ENCODE assay signal across 8 mouse cellular contexts in genomic region chr17:53566919-53567345, GRCm38 (mm10). TPM values are rescaled to one million over a fixed set of nuclear protein-coding genes. Genes with fewer than 3 reads are reported as not detected.
DNase-seq lines count a peak whose midpoint lies in the region; ATAC-seq and TF ChIP-seq lines count a peak whose summit lies in the region.

No protein-coding gene starts in this region.

- ATAC-seq in intestine, embryonic 15.5 days = peak; percentile 76
- peak; percentile 64 for ATAC-seq in limb, embryonic 13.5 days (ENCODE audit: low FRiP score, low read depth)
- ATAC-seq in midbrain, embryonic 13.5 days = peak; percentile 68

- peak overlapping the region; percentile 86 for H3K4me2 ChIP-seq in intestine, embryonic 15.5 days (replicated peaks)
- H3K4me2 ChIP-seq in limb, embryonic 13.5 days (replicated peaks) = peak overlapping the region; percentile 98
- peak overlapping the region; percentile 93 for H3K4me2 ChIP-seq in midbrain, embryonic 13.5 days (replicated peaks)

- H3K9ac ChIP-seq in intestine, embryonic 15.5 days = peak overlapping the region; percentile 87
- H3K9ac ChIP-seq in limb, embryonic 13.5 days = peak overlapping the region; percentile 89
- peak overlapping the region; percentile 94 for H3K9ac ChIP-seq in midbrain, embryonic 13.5 days (replicated peaks)

- H3K4me3 ChIP-seq in intestine, embryonic 15.5 days (replicated peaks) = peak overlapping the region; percentile 84
- peak overlapping the region; percentile 85 for H3K4me3 ChIP-seq in limb, embryonic 13.5 days
- H3K4me3 ChIP-seq in midbrain, embryonic 13.5 days (replicated peaks) = peak overlapping the region; percentile 86
- H3K4me3 ChIP-seq in small intestine, adult 2 months (ENCODE audit: low read depth, low read length) = peak overlapping the region; percentile 99

- DNase-seq in left cerebral cortex, adult 18-20 months (ENCODE audit: low spot score in 2 of 2) = peak; percentile 29 to 51
- no peak for DNase-seq in left cerebral cortex, adult 11 months (ENCODE audit: low spot score)
- peak; percentile 75 for DNase-seq in embryo, embryonic 11 days
- DNase-seq in gastrocnemius, postnatal 25 days = peak; percentile 77

- H3K36me3 ChIP-seq in intestine, embryonic 15.5 days = no peaks in the 10 kb centered on the region
- H3K36me3 ChIP-seq in limb, embryonic 13.5 days = no peaks in the 10 kb centered on the region
- no peaks in the 10 kb centered on the region for H3K36me3 ChIP-seq in midbrain, embryonic 13.5 days
- H3K36me3 ChIP-seq in small intestine, adult 2 months (ENCODE audit: control insufficient read depth, insufficient read depth, low read length) = no peaks in the 10 kb centered on the region

- peak; percentile 24; the same call in 1 of the 2 replicates for TF ChIP-seq CTCF in small intestine, adult 2 months (IDR thresholded peaks at IDR 0.05; ENCODE audit: extremely low read depth, insufficient read length, insufficient replicate concordance, low read depth, low read length)

- TF ChIP-seq POLR2A in small intestine, adult 2 months (IDR thresholded peaks at IDR 0.05; ENCODE audit: low read depth, low read length) = peak; percentile 56

- no peaks in the 10 kb centered on the region for H3K27me3 ChIP-seq in intestine, embryonic 15.5 days (replicated peaks)
- H3K27me3 ChIP-seq in limb, embryonic 13.5 days = no peaks in the 10 kb centered on the region
- no peaks in the 10 kb centered on the region for H3K27me3 ChIP-seq in midbrain, embryonic 13.5 days
- no peaks in the 10 kb centered on the region for H3K27me3 ChIP-seq in small intestine, adult 2 months (ENCODE audit: control insufficient read depth, insufficient read depth, low read length)

- H3K9me3 ChIP-seq in intestine, embryonic 15.5 days = no peaks in the 10 kb centered on the region
- H3K9me3 ChIP-seq in limb, embryonic 13.5 days = no peaks in the 10 kb centered on the region
- H3K9me3 ChIP-seq in midbrain, embryonic 13.5 days = no peaks in the 10 kb centered on the region

- H3K27ac ChIP-seq in intestine, embryonic 15.5 days = peak overlapping the region; percentile 97
- peak overlapping the region; percentile 87 for H3K27ac ChIP-seq in limb, embryonic 13.5 days
- peak overlapping the region; percentile 97 for H3K27ac ChIP-seq in midbrain, embryonic 13.5 days
- peak overlapping the region; percentile 89 for H3K27ac ChIP-seq in small intestine, adult 2 months (ENCODE audit: insufficient read depth, low read depth, low read length)

- under 1% methylated on average over 38 of the region's 51 CpGs for WGBS in intestine, embryonic 15.5 days
- under 1% methylated on average over 39 of the region's 51 CpGs for WGBS in limb, embryonic 13.5 days
- 0% methylated on average over 27 of the region's 51 CpGs for WGBS in midbrain, embryonic 13.5 days
- WGBS in small intestine, adult 2 months = 1% methylated on average over 33 of the region's 51 CpGs

- peaks cover 13% of the 10 kb centered on the region for H3K4me1 ChIP-seq in intestine, embryonic 15.5 days (replicated peaks)
- H3K4me1 ChIP-seq in limb, embryonic 13.5 days = peaks cover 29% of the 10 kb centered on the region
- peaks cover 30% of the 10 kb centered on the region for H3K4me1 ChIP-seq in midbrain, embryonic 13.5 days (replicated peaks)
- H3K4me1 ChIP-seq in small intestine, adult 2 months (ENCODE audit: control insufficient read depth, insufficient read depth, insufficient read length, low read length) = peaks cover 12% of the 10 kb centered on the region

RNA-seq across cellular contexts. Expression of gene Kat2b, which starts 0.3 kb away (rescaled TPM):
- total RNA-seq in left cerebral cortex, adult 18-20 months (2021) = 10 to 100 TPM; 20.6 to 21.3 TPM
- 10 to 100 TPM; 53.0 to 66.7 TPM for total RNA-seq in gastrocnemius, postnatal 25 days (2021)
- 3.7 and 4.3 TPM in 2 replicates for polyA plus RNA-seq in intestine, embryonic 15.5 days (2015; fragmentation: Nextera tagmentation; extraction: Ambion mirVana)
- polyA plus RNA-seq in limb, embryonic 13.5 days (2015; fragmentation: Nextera tagmentation; extraction: Ambion mirVana) = 5.4 and 5.8 TPM in 2 replicates
- 5.0 and 7.6 TPM in 2 replicates for polyA plus RNA-seq in midbrain, embryonic 13.5 days (2015; fragmentation: Nextera tagmentation; extraction: Ambion mirVana)
- 4.4 and 8.5 TPM in 2 replicates for polyA plus RNA-seq in small intestine, adult 2 months (2012; rRNA removed)

RNA-seq across cellular contexts. Expression of gene Pp2d1, which starts 27.7 kb away (rescaled TPM):
- not detected for total RNA-seq in left cerebral cortex, adult 18-20 months (2021)
- not detected for total RNA-seq in gastrocnemius, postnatal 25 days (2021)
- 0.11 and 0.29 TPM in 2 replicates for polyA plus RNA-seq in intestine, embryonic 15.5 days (2015; fragmentation: Nextera tagmentation; extraction: Ambion mirVana)
- polyA plus RNA-seq in limb, embryonic 13.5 days (2015; fragmentation: Nextera tagmentation; extraction: Ambion mirVana) = 0.19 and 0.34 TPM in 2 replicates
- 0.42 and 0.63 TPM in 2 replicates for polyA plus RNA-seq in midbrain, embryonic 13.5 days (2015; fragmentation: Nextera tagmentation; extraction: Ambion mirVana)
- polyA plus RNA-seq in small intestine, adult 2 months (2012; rRNA removed) = not detected in 2 replicates
